15 mouse cellular contexts compared by ENCODE assay signal in the genomic region with DNA sequence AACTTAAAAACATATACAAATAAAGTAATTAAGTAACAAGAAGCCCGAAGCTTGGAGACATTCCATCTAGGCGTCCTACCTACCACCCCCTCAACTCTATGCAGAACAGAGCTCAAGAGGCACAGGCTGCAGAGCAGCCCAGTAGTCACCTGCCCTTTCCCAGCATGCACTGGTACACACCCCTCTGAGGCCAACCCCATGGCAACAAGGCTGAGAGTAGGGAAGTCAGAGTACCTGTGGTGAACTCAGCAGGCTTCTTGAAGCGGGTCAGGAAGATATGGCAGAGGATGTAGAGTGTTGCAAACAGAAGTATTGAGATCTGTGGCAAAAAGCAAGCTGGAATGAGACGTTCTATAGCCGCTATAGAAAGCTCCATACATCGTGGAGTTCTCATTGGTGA. TPM values are rescaled to one million over a fixed set of nuclear protein-coding genes. Genes with fewer than 3 reads are reported as not detected.
"Had no signal": no experiment of that assay in that cellular context is flagged by ENCODE, and none has a peak within 500 bp of the region (broad histone marks: within the 10 kb centered on the region; RNA-seq: fewer than 3 reads in every experiment).

No protein-coding gene starts in this region.

- H3K27me3 ChIP-seq: limb, embryonic 12.5 days had no signal

- DNase-seq: kidney, adult 11 months; kidney, adult 9 months; kidney, postnatal 36 days; layer of hippocampus, adult 9-11 months; layer of hippocampus, postnatal 36 days; liver; lung, adult 18-20 months; midbrain, embryonic 14.5 days; thymus, postnatal 25 days had no signal

- H3K9ac ChIP-seq: limb, embryonic 12.5 days; liver, embryonic 14.5 days had no signal

- H3K9me3 ChIP-seq: limb, embryonic 12.5 days had no signal

- H3K4me3 ChIP-seq: limb, embryonic 12.5 days; myocyte had no signal

- H3K27ac ChIP-seq: kidney, postnatal 0 days; limb, embryonic 12.5 days; liver, embryonic 14.5 days had no signal

- H3K4me2 ChIP-seq: limb, embryonic 12.5 days had no signal

RNA-seq across cellular contexts. Expression of a gene that starts 38.4 kb away (rescaled TPM):
- polyA plus RNA-seq: kidney, postnatal 0 days; limb, embryonic 12.5 days; lung, embryonic 16.5 days; midbrain, embryonic 14.5 days; stomach, embryonic 14.5 days had no signal
